Mouse (Mus musculus) stomach, postnatal 0 days (tissue): ENCODE results near the gene Aldh16a1. TPM values are rescaled to one million over a fixed set of nuclear protein-coding genes. Genes with fewer than 3 reads are reported as not detected.

Experiments used
- ATAC-seq: fragments of 200-750 bp; cut with Nextera tagmentation; 2 replicates; pipeline ENCODE4 v1.8.0; 2017; ENCODE audit not compliant: low FRiP score, low TSS enrichment
- DNase-seq: peaks from one replicate; pipeline ENCODE4 v3.0.0-alpha.2; 2016; ENCODE audit warnings: low spot score
- H3K27ac ChIP-seq: fragments of 300-500 bp; sonication (generic); replicated peaks from 2 replicates; pipeline ENCODE4 v1.5.1; 2014; ENCODE audit warnings: mild to moderate bottlenecking, control low read depth
- H3K27me3 ChIP-seq: fragments of 300-500 bp; sonication (generic); 2 replicates; pipeline ENCODE4 v1.6.1; 2014; ENCODE audit warnings: low read length; ENCODE audit not compliant: control insufficient read depth, insufficient read depth
- H3K36me3 ChIP-seq: fragments of 300-500 bp; sonication (generic); 2 replicates; pipeline ENCODE4 v1.6.1; 2014; ENCODE audit warnings: low read length, mixed read lengths; ENCODE audit not compliant: control insufficient read depth, insufficient read depth
- H3K4me1 ChIP-seq: fragments of 300-500 bp; sonication (generic); replicated peaks from 2 replicates; pipeline ENCODE4 v1.6.1; 2014; ENCODE audit warnings: antibody characterized with exemption; ENCODE audit not compliant: control insufficient read depth, insufficient read depth
- H3K4me2 ChIP-seq: fragments of 300-500 bp; sonication (generic); replicated peaks from 2 replicates; pipeline ENCODE4 v1.6.1; 2014; ENCODE audit warnings: low read depth, mild to moderate bottlenecking, control low read depth, moderate library complexity
- H3K4me3 ChIP-seq: fragments of 300-500 bp; sonication (generic); 2 replicates; pipeline ENCODE4 v1.5.1; 2014; ENCODE audit warnings: low read depth, low read length, control low read depth
- H3K9ac ChIP-seq: fragments of 300-500 bp; sonication (generic); 2 replicates; pipeline ENCODE4 v1.6.1; 2014; ENCODE audit warnings: mild to moderate bottlenecking, low read length, control low read depth, mixed read lengths
- H3K9me3 ChIP-seq: fragments of 300-500 bp; sonication (generic); 2 replicates; pipeline ENCODE4 v1.6.1; 2016; ENCODE audit warnings: low read length; ENCODE audit not compliant: control insufficient read depth
- CTCF ChIP-seq: IDR thresholded peaks from 2 replicates; pipeline ENCODE4 v1.5.1; 2016; ENCODE audit warnings: antibody characterized with exemption, low read depth, mild to moderate bottlenecking, moderate library complexity
- EP300 ChIP-seq: optimal IDR thresholded peaks from 2 replicates; pipeline ENCODE3; 2016; ENCODE audit warnings: antibody characterized with exemption
- whole genome bisulfite sequencing: fragments of 180-500 bp; shearing (Covaris S2); extraction: QIAGEN DNeasy Blood & Tissue Kit; methylation state at CpG from one replicate; pipeline ENCODE4 v1.1.7; 2014; 5-methylcytosine and 5-hydroxymethylcytosine counted together
- polyA plus RNA-seq: library from polyadenylated mRNA; unstranded; fragments of >200 nt; fragmentation: Nextera tagmentation; extraction: Ambion mirVana; gene quantifications from 2 replicates; pipeline ENCODE4 v1.2.1, GENCODE M21; 2015

Gene Aldh16a1
- polyA plus RNA-seq = 24.6 and 25.6 TPM in 2 replicates

- H3K9me3 ChIP-seq = no peaks in the 10 kb centered on the region
Measured at GRCm38 (mm10) chr7:45154096-45154992, at the start of gene Aldh16a1, which contains the start of gene Pih1d1. TSS of gene Aldh16a1 (minus strand) at chr7:45154584. TSS of gene Pih1d1 (plus strand) at chr7:45154303.

GRCm38 (mm10) chr7:45202654-45203053 is 48.3 kb upstream of the Aldh16a1 start:
- H3K4me3 ChIP-seq = no peak overlapping the region
- H3K27me3 ChIP-seq = no peaks in the 10 kb centered on the region
- no peak for ATAC-seq
- no peaks in the 10 kb centered on the region for H3K9me3 ChIP-seq
- H3K36me3 ChIP-seq = no peaks in the 10 kb centered on the region
- H3K4me1 ChIP-seq = no peaks in the 10 kb centered on the region
- 28% methylated on average over 9 of the region's 10 CpGs for WGBS
- no peak overlapping the region for H3K4me2 ChIP-seq
- no peak for DNase-seq
- TF ChIP-seq EP300 = no peak
- no peak for TF ChIP-seq CTCF
- no peak overlapping the region for H3K27ac ChIP-seq
- H3K9ac ChIP-seq = no peak overlapping the region

More at GRCm38 (mm10) chr7:45154096-45154992, at the start of gene Aldh16a1, which contains the start of gene Pih1d1:
- TF ChIP-seq EP300 (no peak), CTCF (peak; percentile 78)
- Histone ChIP-seq H3K27me3 (no peaks in the 10 kb centered on the region), H3K9ac (peak within 1 kb of the TSS; percentile 88), H3K36me3 (no peaks in the 10 kb centered on the region), H3K4me3 (peak within 1 kb of the TSS; percentile 66), H3K27ac (peak within 1 kb of the TSS; percentile 96), H3K4me2 (peak within 1 kb of the TSS; percentile 68), H3K4me1 (peaks cover 6% of the 10 kb centered on the region; the same call in 1 of the 2 replicates)
- WGBS = 2% methylated on average over 69 of the region's 69 CpGs
- ATAC-seq (peak; percentile 92), DNase-seq (peak; percentile 98)

GRCm38 (mm10) chr7:45198961-45199360 is 44.6 kb upstream of the Aldh16a1 start:
- ATAC-seq (no peak), DNase-seq (no peak)
- Histone ChIP-seq H3K4me1 (no peaks in the 10 kb centered on the region), H3K4me3 (no peak overlapping the region), H3K4me2 (no peak overlapping the region), H3K27me3 (no peaks in the 10 kb centered on the region), H3K27ac (no peak overlapping the region), H3K9ac (no peak overlapping the region), H3K36me3 (no peaks in the 10 kb centered on the region), H3K9me3 (no peaks in the 10 kb centered on the region)
- WGBS = 68% methylated on average over 11 of the region's 11 CpGs
- no peak for TF ChIP-seq CTCF
- no peak for TF ChIP-seq EP300

GRCm38 (mm10) chr7:45198435-45198834 is 44.1 kb upstream of the Aldh16a1 start:
- 9% methylated on average over 5 of the region's 5 CpGs for WGBS
- Histone ChIP-seq H3K36me3 (no peaks in the 10 kb centered on the region), H3K27me3 (no peaks in the 10 kb centered on the region), H3K4me3 (no peak overlapping the region), H3K9ac (0 out of 2 replicates have a peak overlapping the region, but pooled peaks have one; percentile 2), H3K4me2 (no peak overlapping the region), H3K9me3 (no peaks in the 10 kb centered on the region), H3K4me1 (no peaks in the 10 kb centered on the region), H3K27ac (no peak overlapping the region)
- ATAC-seq = peak; percentile 21; the same call in 1 of the 2 replicates
- DNase-seq = peak; percentile 83
- TF ChIP-seq EP300 (no peak), CTCF (peak; percentile 92)

- no peak for TF ChIP-seq EP300
- TF ChIP-seq CTCF = no peak
- no peaks in the 10 kb centered on the region for H3K36me3 ChIP-seq
- no peak overlapping the region for H3K4me3 ChIP-seq
- no peaks in the 10 kb centered on the region for H3K4me1 ChIP-seq
- H3K27ac ChIP-seq = no peak overlapping the region
- DNase-seq (no peak), ATAC-seq (no peak)
- H3K9ac ChIP-seq = no peak overlapping the region
- 77% methylated on average over 5 of the region's 5 CpGs for WGBS
- H3K27me3 ChIP-seq = no peaks in the 10 kb centered on the region
- no peaks in the 10 kb centered on the region for H3K9me3 ChIP-seq
- H3K4me2 ChIP-seq = no peak overlapping the region
Measured at GRCm38 (mm10) chr7:45196994-45197393, 42.6 kb upstream of the Aldh16a1 start.

GRCm38 (mm10) chr7:45196176-45196535 is 41.8 kb upstream of the Aldh16a1 start:
- no peak for ATAC-seq
- DNase-seq = no peak
- TF ChIP-seq EP300 = no peak
- no peak for TF ChIP-seq CTCF
- Histone ChIP-seq H3K9me3 (no peaks in the 10 kb centered on the region), H3K4me3 (no peak overlapping the region), H3K27me3 (no peaks in the 10 kb centered on the region), H3K27ac (no peak overlapping the region), H3K36me3 (no peaks in the 10 kb centered on the region), H3K4me1 (no peaks in the 10 kb centered on the region), H3K4me2 (no peak overlapping the region), H3K9ac (no peak overlapping the region)
- WGBS = 86% methylated on average over 4 of the region's 4 CpGs
